Mouse (Mus musculus) testis, adult 10 weeks (tissue): Measurements from ENCODE around the gene Mmp28. TPM values are rescaled to one million over a fixed set of nuclear protein-coding genes. Genes with fewer than 3 reads are reported as not detected.

Experiments
- polyA plus RNA-seq: library from polyadenylated mRNA; stranded (reverse); fragments of 350-450 nt; fragmentation: Illumina TruSeq; extraction: RNeasy Lipid Tissue Mini Kit (QIAGEN cat#74804); gene quantifications from one replicate; pipeline ENCODE4 v1.2.3, GENCODE M21; 2014; ENCODE audit warnings: low read depth, low replicate concordance

Mmp28 gene
- polyA plus RNA-seq = 0.18 TPM

GRCm38 (mm10) chr11:83462711-83463244 is at the start of gene Mmp28:
TSS of gene Mmp28 (minus strand) at chr11:83463071.

DNA sequence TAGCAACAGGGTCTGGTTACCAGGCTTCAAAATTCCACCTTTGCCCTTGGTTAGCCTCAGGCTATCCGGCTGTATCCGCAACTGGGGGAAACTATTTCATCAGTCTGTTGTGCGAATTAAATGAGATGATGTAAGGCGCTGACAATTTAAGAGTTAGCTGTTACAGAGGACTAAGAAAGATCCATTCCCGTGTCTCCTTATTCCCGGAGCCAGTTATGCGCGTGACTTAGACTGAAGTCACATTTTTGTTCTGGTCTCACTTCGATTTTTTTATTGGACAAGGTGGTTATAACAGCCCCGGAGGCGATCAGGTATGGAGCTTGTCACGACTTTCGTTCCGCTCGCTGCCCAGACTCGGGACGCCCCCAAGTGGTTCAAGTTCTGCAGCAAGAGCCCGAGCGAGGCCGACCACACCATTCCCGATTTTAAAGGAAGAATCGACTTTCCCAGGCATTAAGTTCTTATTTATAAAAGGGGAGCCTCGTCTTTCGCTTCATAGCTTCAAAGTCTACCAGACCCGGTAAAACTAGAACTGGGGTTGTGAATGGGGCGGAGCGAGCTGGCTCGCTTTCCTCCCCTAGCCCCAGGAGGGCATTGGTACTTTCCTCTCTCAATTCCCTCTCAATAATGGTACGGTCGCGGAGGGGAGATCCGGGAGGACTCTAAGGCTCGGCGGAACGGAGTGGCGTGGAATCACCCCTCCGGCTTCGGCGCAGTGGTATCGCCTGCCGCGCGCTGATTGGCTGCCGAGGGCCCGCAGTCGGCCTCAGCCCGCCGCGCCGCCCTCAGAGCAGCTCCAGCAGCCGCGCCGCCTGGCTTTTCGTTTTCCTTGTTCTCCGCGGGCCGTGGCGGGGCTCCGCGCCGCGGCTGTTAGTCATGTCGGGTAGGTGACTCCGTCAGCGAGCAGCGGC is 9.7 kb upstream of the Mmp28 start, which contains the start of gene Taf15:
Gene Taf15 (plus strand): TSS at position 763 of the 911 bp plus-strand sequence.

GRCm38 (mm10) chr11:83437377-83437776 is 25.5 kb downstream of the Mmp28 start, which contains the start of gene 1700020L24Rik:
TSS of gene 1700020L24Rik (plus strand) at chr11:83437677.

DNA sequence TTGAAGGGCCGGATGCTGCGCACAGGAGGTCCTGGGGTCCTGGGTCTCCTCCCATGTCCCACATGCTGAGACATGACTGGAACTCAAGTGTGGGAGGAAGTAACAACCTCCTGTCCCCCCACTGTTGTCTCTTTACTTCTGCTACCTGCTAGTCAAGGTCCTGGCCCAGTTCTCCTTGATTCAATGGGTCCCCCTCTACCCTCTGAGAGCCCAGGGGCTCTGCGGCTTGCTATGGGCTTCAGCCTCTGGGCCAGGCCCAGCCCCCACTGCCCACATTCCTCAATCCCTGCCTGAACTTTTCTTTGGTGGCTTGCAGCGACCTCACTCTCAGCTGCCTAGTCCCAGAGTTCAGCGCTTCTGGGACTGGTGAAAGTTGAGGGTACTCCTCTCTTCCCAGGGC is 33.5 kb downstream of the Mmp28 start, which contains the start of gene Gas2l2:
Gene Gas2l2 (minus strand): TSS at position 101 of the 400 bp plus-strand sequence.

GRCm38 (mm10) chr11:83409087-83409754 is 53.6 kb downstream of the Mmp28 start, which contains the start of gene Rasl10b:
TSS of gene Rasl10b (plus strand) at chr11:83409137.

Other genes with a start within 250 kb of the Mmp28 start
- 0.10 TPM for gene Slfn14, start 176.3 kb downstream of the Mmp28 start, polyA plus RNA-seq
- gene Ap2b1, start 164.0 kb downstream of the Mmp28 start, polyA plus RNA-seq = 450 TPM
- 51.5 TPM for gene Pex12, start 160.5 kb downstream of the Mmp28 start, polyA plus RNA-seq
- gene Rasl10b, start 53.9 kb downstream of the Mmp28 start, polyA plus RNA-seq = 0.08 TPM
- not detected for gene Gas2l2, start 33.6 kb downstream of the Mmp28 start, polyA plus RNA-seq
- 3.0 TPM for gene 1700020L24Rik, start 25.4 kb downstream of the Mmp28 start, polyA plus RNA-seq
- gene Taf15, start 10.0 kb upstream of the Mmp28 start, polyA plus RNA-seq = 156 TPM
- gene Heatr9, start 59.1 kb upstream of the Mmp28 start, polyA plus RNA-seq = 30.0 TPM
- gene Ccl5, start 67.4 kb upstream of the Mmp28 start, polyA plus RNA-seq = 0.52 TPM
- gene Ccl9, start 115.6 kb upstream of the Mmp28 start, polyA plus RNA-seq = 0.24 TPM
- gene Ccl6, start 130.0 kb upstream of the Mmp28 start, polyA plus RNA-seq = 0.76 TPM
- gene Rpl9-ps1, start 182.6 kb upstream of the Mmp28 start, polyA plus RNA-seq = not detected
- gene Ccl3, start 186.3 kb upstream of the Mmp28 start, polyA plus RNA-seq = not detected
- gene Ccl4, start 199.5 kb upstream of the Mmp28 start, polyA plus RNA-seq = not detected
- gene Wfdc17, start 240.9 kb upstream of the Mmp28 start, polyA plus RNA-seq = 9.5 TPM
- gene Wfdc18, start 245.9 kb upstream of the Mmp28 start, polyA plus RNA-seq = 0.62 TPM